Mouse (Mus musculus): ENCODE results near the gene Cd38. TPM values are rescaled to one million over a fixed set of nuclear protein-coding genes. Genes with fewer than 3 reads are reported as not detected.

The Cd38 gene
- polyA plus RNA-seq, 1 experiment from 2014 or later: 6.6 TPM

Other genes starting within 250 kb of the Cd38 start
- 8.2 and 10.4 TPM in 2 replicates for gene Cc2d2a, start 206.2 kb upstream of the Cd38 start, polyA plus RNA-seq (2016; fragmentation: Nextera tagmentation; extraction: Ambion mirVana)
- gene Bst1, start 49.7 kb upstream of the Cd38 start, polyA plus RNA-seq (2016; fragmentation: Nextera tagmentation; extraction: Ambion mirVana): not detected in 2 replicates
- gene Fbxl5, start 46.9 kb upstream of the Cd38 start, polyA plus RNA-seq (2016; fragmentation: Nextera tagmentation; extraction: Ambion mirVana): 57.4 and 62.4 TPM in 2 replicates
- 1.0 TPM in 1 of 2 replicates, not detected in the other for gene Gm7879, start 44.6 kb downstream of the Cd38 start, polyA plus RNA-seq (2016; fragmentation: Nextera tagmentation; extraction: Ambion mirVana)
- 0.11 and 0.43 TPM in 2 replicates for gene Fgfbp1, start 113.2 kb downstream of the Cd38 start, polyA plus RNA-seq (2016; fragmentation: Nextera tagmentation; extraction: Ambion mirVana)
- 173 and 180 TPM in 2 replicates for gene Prom1, start 233.5 kb downstream of the Cd38 start, polyA plus RNA-seq (2016; fragmentation: Nextera tagmentation; extraction: Ambion mirVana)